Mouse (Mus musculus) embryonic facial prominence, embryonic 13.5 days (tissue): ENCODE results near the gene Ltbp3. TPM values are rescaled to one million over a fixed set of nuclear protein-coding genes. Genes with fewer than 3 reads are reported as not detected.
A peak's percentile ranks its signal among the peaks of the same experiment; 100 is the strongest.
"Not testable (repeated sequence)": the region's sequence is repeated elsewhere in the genome, so short reads cannot be mapped to it uniquely, and the experiment has no call there.

Experiments
- ATAC-seq: fragments of 200-750 bp; cut with Nextera tagmentation; 2 replicates; pipeline ENCODE4 v1.8.0; 2017; ENCODE audit warnings: low read depth; ENCODE audit not compliant: insufficient number of reproducible peaks, insufficient read depth, low FRiP score, low TSS enrichment
- H3K27ac ChIP-seq: fragments of 300-500 bp; sonication (generic); 2 replicates; pipeline ENCODE4 v1.5.1; 2015; ENCODE audit warnings: moderate library complexity, mild to moderate bottlenecking, inconsistent platforms
- H3K27me3 ChIP-seq: fragments of 300-500 bp; sonication (generic); 2 replicates; pipeline ENCODE4 v1.6.1; 2015; ENCODE audit warnings: mild to moderate bottlenecking, inconsistent platforms
- H3K36me3 ChIP-seq: fragments of 300-500 bp; sonication (generic); 2 replicates; pipeline ENCODE4 v1.6.1; 2015; ENCODE audit warnings: mild to moderate bottlenecking, inconsistent platforms
- H3K4me1 ChIP-seq: fragments of 300-500 bp; sonication (generic); 2 replicates; pipeline ENCODE4 v1.6.1; 2015; ENCODE audit warnings: inconsistent platforms
- H3K4me2 ChIP-seq: fragments of 300-500 bp; sonication (generic); 2 replicates; pipeline ENCODE4 v1.6.1; 2015; ENCODE audit warnings: moderate library complexity, mild to moderate bottlenecking, inconsistent platforms
- H3K4me3 ChIP-seq: fragments of 300-500 bp; sonication (generic); 2 replicates; pipeline ENCODE4 v1.5.1; 2015; ENCODE audit warnings: mild to moderate bottlenecking, inconsistent platforms
- H3K9ac ChIP-seq: fragments of 300-500 bp; sonication (generic); 2 replicates; pipeline ENCODE4 v1.6.1; 2015; ENCODE audit warnings: mild to moderate bottlenecking, inconsistent platforms
- H3K9me3 ChIP-seq: fragments of 300-500 bp; sonication (generic); 2 replicates; pipeline ENCODE4 v1.6.1; 2016; ENCODE audit warnings: inconsistent platforms
- WGBS: fragments of 180-500 bp; shearing (Covaris S2); methylation state at CpG from one replicate; pipeline ENCODE4 v1.1.7; 2015; ENCODE audit warnings: mixed read lengths; 5-methylcytosine and 5-hydroxymethylcytosine counted together
- polyA plus RNA-seq: library from polyadenylated mRNA; unstranded; fragments of >200 nt; fragmentation: Nextera tagmentation; extraction: Ambion mirVana; gene quantifications from 2 replicates; pipeline ENCODE4 v1.2.1, GENCODE M21; 2015

Ltbp3 gene
- polyA plus RNA-seq, 1 experiment from 2014 or later = 44.4 TPM

DNA sequence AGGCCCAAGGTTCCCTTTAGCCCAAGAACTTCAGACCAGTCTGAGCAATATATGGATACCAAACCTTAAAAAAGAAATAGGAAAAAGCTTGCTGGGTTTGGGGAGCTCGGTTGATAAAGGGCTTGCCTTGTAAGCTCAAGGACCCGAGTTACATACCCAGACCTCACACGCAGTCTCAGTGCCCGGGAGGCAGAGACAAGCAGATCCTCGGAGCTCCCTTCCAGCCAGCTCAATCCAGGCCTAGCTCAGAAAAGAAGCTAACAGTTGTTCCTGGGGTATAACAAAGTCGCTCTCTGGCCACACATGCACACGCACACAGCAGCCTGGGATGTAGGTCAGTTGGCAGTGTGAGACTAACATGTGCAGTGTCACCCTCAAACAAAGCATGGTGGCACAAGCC, 47.2 kb downstream of the Ltbp3 start:
- Histone ChIP-seq H3K36me3 (no peaks in the 10 kb centered on the region), H3K9ac (0 out of 2 replicates have a peak overlapping the region, but pooled peaks have one; percentile 36), H3K9me3 (no peaks in the 10 kb centered on the region), H3K27me3 (no peaks in the 10 kb centered on the region), H3K4me1 (peaks cover 11% of the 10 kb centered on the region), H3K4me2 (no peak overlapping the region), H3K27ac (peak overlapping the region; percentile 73; the same call in 1 of the 2 replicates), H3K4me3 (no peak overlapping the region)
- WGBS = 88% methylated on average over 7 of the region's 7 CpGs
- no peak for ATAC-seq

DNA sequence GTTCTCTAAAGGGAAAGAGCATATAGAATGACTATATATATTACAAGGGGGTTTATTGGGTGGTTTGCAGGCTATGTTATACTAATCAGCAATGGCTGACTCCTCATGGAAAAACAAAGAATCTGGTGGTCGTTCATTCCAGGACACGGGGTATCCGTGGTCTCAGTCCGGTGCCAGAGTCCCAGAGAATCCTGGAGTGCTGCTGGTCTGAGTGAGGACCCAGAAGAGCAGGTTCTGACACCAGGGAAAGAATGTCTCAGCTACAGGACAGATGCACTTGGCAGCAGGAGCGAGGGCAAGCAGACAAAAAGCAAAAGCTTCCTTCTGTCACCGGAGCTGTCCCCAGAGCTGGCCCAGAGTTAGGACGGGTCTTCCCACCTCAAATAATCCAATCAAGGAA, 47.9 kb downstream of the Ltbp3 start:
- no peak for ATAC-seq
- Histone ChIP-seq H3K27me3 (no peaks in the 10 kb centered on the region), H3K27ac (no peak overlapping the region)

DNA sequence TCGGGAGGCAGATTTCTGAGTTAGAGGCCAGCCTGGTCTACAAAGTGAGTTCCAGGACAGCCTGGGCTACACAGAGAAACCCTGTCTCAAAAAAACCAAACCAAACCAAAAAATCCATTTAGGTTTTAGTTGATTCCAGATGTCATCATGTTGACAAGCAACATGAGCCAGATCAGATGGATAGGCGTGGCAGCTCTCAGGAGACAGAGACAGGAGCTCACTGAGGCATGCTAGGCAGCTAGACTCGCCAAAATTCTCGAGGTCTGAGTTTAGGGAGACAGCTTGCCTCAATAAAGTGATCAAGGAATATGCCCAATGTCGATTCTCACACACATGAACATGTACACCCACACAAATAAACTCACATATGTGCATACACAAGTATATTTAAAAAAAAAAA, 48.4 kb downstream of the Ltbp3 start:
- no peak overlapping the region for H3K4me3 ChIP-seq
- H3K9ac ChIP-seq = no peak overlapping the region
- peaks cover 14% of the 10 kb centered on the region for H3K4me1 ChIP-seq
- ATAC-seq = no peak
- no peaks in the 10 kb centered on the region for H3K9me3 ChIP-seq
- no peak overlapping the region for H3K4me2 ChIP-seq
- H3K36me3 ChIP-seq = no peaks in the 10 kb centered on the region
- WGBS = 39% methylated on average over 5 of the region's 5 CpGs
- no peaks in the 10 kb centered on the region for H3K27me3 ChIP-seq
- no peak overlapping the region for H3K27ac ChIP-seq

More for the DNA sequence above, 47.9 kb downstream of the Ltbp3 start:
- Histone ChIP-seq H3K4me3 (no peak overlapping the region), H3K36me3 (no peaks in the 10 kb centered on the region), H3K4me1 (peaks cover 11% of the 10 kb centered on the region), H3K9me3 (no peaks in the 10 kb centered on the region), H3K4me2 (no peak overlapping the region), H3K9ac (no peak overlapping the region)
- 85% methylated on average over 7 of the region's 7 CpGs for WGBS

DNA sequence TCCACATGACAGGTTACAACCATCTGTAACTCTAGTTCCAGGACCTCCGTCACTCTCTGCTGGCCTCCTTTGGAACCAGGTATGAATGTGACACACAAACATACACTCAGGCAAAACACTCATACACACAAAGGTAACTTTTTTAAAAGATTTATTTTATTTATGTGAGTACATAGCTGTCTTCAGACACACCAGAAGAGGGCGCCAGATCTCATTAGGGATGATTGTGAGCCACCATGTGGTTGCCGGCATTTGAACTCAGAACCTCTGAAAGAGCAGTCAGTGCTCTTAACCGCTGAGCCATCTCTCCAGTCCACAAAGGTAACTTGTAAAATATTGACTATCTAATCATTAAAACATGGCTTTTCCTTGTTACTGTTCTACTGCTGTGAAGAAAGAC, 50.6 kb downstream of the Ltbp3 start:
- no peak overlapping the region for H3K4me3 ChIP-seq
- no peaks in the 10 kb centered on the region for H3K9me3 ChIP-seq
- peaks cover 18% of the 10 kb centered on the region for H3K36me3 ChIP-seq
- 75% methylated on average over 4 of the region's 4 CpGs for WGBS
- no peak overlapping the region for H3K27ac ChIP-seq
- no peak for ATAC-seq
- H3K27me3 ChIP-seq = no peaks in the 10 kb centered on the region
- H3K4me1 ChIP-seq = peaks cover 31% of the 10 kb centered on the region
- H3K9ac ChIP-seq = no peak overlapping the region
- no peak overlapping the region for H3K4me2 ChIP-seq

DNA sequence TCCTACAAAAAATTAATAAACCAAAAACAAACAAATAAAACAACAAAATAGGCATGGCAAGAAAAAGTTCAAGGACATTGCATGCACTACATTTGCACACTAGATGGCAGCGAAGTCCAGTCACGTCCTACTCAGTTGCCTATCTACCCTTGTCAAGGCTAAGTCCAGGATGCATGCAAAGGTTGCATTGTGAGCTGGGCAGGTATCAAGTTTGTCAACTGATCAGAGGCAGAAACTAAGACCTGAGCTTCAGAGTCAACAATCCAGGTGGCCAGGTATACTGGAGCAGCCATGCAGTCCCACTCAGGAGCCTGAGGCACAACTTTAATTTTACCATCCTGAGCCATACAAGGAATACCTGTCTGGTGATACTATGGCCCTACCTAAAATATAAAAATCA, 52.4 kb downstream of the Ltbp3 start:
- no peak overlapping the region for H3K9ac ChIP-seq
- peak; percentile 61; the same call in 1 of the 2 replicates for ATAC-seq
- no peak overlapping the region for H3K4me3 ChIP-seq
- no peaks in the 10 kb centered on the region for H3K9me3 ChIP-seq
- no peaks in the 10 kb centered on the region for H3K27me3 ChIP-seq
- no peak overlapping the region for H3K4me2 ChIP-seq
- no peak overlapping the region for H3K27ac ChIP-seq
- H3K4me1 ChIP-seq = peaks cover 37% of the 10 kb centered on the region
- H3K36me3 ChIP-seq = peaks cover 35% of the 10 kb centered on the region
- 6% methylated on average over 2 of the region's 2 CpGs for WGBS

DNA sequence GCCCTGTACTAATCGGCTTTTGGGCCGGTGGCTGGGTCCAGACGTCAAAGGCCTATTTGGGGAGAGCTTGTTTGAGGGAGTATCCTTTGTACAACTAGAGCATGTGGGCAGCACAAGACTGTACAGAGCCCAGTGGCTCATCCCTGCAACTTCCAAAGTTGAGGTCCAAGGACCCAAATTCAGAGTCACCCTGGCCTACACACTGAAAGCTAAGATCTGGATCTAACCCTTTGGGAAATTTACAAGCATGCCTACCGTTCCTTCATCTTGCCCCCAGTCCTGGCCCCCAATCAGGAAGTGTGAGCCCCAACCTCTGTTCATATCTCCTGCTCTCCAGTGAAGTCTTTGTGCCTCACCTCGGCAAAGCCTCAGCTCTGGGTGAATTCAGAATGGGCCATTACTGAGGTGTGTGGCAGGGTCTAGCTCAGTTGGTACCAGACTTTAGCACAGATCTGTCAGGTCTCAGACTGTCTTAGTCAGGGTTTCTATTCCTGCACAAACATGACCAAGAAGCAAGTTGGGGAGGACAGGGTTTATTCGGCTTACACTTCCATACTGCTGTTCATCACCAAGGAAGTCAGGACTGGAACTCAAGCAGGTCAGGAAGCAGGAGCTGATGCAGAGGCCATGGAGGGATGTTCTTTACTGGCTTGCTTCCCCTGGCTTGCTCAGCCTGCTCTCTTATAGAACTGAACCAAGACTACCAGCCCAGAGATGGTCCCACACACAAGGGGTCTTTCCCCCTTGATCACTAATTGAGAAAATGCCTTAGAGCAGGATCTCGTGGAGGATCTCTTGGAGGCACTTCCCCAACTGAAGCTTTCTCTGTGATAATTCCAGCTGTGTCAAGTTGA, 53.4 kb downstream of the Ltbp3 start:
- H3K4me2 ChIP-seq, H3K27me3 ChIP-seq, H3K9ac ChIP-seq, H3K9me3 ChIP-seq: not testable (repeated sequence)
- Histone ChIP-seq H3K36me3 (peaks cover 40% of the 10 kb centered on the region), H3K27ac (peak overlapping the region; percentile 78), H3K4me1 (peaks cover 37% of the 10 kb centered on the region), H3K4me3 (peak overlapping the region; percentile 91)
- 32% methylated on average over 7 of the region's 7 CpGs for WGBS
- ATAC-seq = peak; percentile 10; the same call in 1 of the 2 replicates

DNA sequence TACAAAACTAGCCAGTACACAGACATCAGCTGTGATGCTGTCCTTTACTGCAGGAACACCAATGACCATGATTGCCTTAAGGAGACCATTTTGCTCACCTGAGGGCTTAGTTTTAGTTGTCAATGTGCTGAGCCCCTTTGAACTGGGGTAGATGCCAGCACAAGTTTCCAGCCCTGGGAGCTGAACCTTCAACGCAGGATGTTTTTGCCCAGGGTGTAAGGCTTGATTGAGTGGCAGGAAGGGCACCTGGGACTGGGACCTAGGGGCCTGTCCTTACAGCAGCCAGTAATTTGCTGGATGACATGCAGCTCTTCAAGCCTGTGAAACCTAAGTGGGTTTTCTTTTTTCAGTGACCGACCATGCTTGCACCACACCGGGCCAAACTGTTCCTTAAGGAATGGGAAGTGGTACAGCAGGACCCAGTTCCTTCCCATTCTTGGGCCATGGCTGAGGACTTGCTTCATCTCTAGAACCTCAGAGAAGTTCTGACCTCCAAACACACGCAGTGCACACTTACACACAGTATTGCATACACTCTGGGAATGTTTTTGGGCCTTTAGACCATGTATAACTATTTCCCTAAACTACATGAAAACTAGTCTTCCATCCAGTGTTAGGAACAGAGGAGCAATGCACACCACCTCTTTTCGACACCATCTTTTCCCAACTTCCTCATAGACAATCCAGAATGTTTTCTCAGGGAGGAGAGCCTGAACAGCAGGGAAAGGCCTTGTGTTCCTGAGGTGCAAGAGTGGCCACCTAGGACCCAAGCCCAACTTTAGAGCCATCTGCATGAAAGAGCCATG, 54.3 kb downstream of the Ltbp3 start:
- peaks cover 40% of the 10 kb centered on the region for H3K36me3 ChIP-seq
- H3K4me2 ChIP-seq = peak overlapping the region; percentile 95; the same call in 1 of the 2 replicates
- H3K9ac ChIP-seq = peak overlapping the region; percentile 41; the same call in 1 of the 2 replicates
- H3K4me1 ChIP-seq = peaks cover 37% of the 10 kb centered on the region
- ATAC-seq = 0 out of 2 replicates have a peak, but pooled peaks have one; percentile 17
- H3K27me3 ChIP-seq = no peaks in the 10 kb centered on the region
- no peaks in the 10 kb centered on the region for H3K9me3 ChIP-seq
- H3K4me3 ChIP-seq = peak overlapping the region; percentile 91; the same call in 1 of the 2 replicates
- 37% methylated on average over 5 of the region's 5 CpGs for WGBS
- peak overlapping the region; percentile 78 for H3K27ac ChIP-seq

DNA sequence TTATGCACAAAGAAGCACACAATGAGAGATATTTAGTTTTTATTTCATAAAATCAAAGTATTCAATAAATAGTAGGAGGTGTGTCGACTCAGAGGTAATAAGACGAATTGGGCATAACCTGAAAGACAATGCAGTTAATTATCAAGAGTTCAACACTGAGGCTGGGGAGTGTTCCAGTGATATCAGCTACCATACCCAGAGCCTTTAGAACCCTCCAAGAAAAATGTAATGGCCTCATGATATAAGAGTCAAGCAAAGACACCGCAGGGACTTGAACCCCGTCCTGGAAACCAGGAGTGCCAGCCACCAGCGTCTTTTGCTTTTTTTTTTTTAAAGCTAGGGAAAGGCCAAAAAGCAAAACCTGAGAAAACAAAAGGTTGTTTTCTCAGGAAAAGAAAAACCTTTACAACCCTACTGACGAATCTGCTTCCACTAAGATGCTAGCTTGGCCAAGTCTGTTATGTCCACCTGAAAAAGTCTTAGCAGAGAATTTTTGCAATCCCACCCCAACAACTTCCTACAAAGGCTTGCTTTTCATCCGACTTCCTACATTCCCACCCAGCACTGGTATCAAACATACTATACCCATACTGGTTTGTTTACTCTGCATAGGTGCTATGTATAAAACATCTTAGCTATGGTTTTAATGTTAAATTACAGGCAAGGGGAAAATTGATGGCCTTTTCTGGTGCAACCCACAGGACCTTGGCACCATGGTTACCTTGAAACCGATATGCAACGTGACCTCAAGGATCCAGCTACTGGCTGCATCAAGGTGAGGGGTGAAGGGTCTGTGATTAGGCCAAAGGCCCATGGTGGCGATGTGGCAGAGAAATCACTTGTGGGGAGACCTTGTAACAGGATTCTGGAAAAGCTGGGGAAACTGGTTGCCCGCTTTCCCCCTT, 55.2 kb downstream of the Ltbp3 start:
- Histone ChIP-seq H3K27ac (peak overlapping the region; percentile 58), H3K36me3 (peaks cover 40% of the 10 kb centered on the region), H3K4me1 (peaks cover 37% of the 10 kb centered on the region), H3K4me2 (peak overlapping the region; percentile 95), H3K9me3 (no peaks in the 10 kb centered on the region), H3K4me3 (peak overlapping the region; percentile 91), H3K9ac (peak overlapping the region; percentile 80), H3K27me3 (no peaks in the 10 kb centered on the region)
- ATAC-seq = no peak
- WGBS = 66% methylated on average over 11 of the region's 11 CpGs

DNA sequence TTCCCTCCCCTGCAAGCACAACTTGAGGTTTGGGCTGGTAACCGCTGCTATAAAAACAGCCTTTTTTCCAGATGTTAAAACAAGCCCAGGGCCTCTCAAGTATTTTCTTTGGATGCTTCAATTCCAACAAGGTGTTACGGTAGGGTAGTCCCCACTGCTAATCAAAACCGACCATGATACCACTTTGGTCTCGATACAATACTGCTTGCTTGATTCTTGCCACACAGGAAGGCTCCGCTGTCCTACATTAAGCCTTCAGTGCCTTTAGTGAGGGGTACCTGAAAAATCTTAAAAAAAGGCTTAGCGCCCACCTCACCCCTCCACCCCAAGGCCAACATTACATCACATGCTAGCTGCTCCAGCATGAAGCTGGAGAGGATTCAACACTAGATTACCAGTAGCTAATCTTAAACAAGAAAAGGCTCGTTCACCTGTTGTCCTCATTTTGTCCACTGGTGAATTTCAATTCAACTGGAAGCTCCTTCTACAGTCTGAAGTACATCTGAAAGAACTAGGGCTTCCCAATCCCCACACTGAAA, 55.9 kb downstream of the Ltbp3 start:
- Histone ChIP-seq H3K4me2 (peak overlapping the region; percentile 95), H3K9me3 (no peaks in the 10 kb centered on the region), H3K4me1 (peaks cover 37% of the 10 kb centered on the region), H3K9ac (peak overlapping the region; percentile 80), H3K27me3 (no peaks in the 10 kb centered on the region), H3K4me3 (peak overlapping the region; percentile 91), H3K36me3 (peaks cover 40% of the 10 kb centered on the region), H3K27ac (peak overlapping the region; percentile 58)
- no peak for ATAC-seq
- WGBS = 50% methylated on average over 7 of the region's 7 CpGs

DNA sequence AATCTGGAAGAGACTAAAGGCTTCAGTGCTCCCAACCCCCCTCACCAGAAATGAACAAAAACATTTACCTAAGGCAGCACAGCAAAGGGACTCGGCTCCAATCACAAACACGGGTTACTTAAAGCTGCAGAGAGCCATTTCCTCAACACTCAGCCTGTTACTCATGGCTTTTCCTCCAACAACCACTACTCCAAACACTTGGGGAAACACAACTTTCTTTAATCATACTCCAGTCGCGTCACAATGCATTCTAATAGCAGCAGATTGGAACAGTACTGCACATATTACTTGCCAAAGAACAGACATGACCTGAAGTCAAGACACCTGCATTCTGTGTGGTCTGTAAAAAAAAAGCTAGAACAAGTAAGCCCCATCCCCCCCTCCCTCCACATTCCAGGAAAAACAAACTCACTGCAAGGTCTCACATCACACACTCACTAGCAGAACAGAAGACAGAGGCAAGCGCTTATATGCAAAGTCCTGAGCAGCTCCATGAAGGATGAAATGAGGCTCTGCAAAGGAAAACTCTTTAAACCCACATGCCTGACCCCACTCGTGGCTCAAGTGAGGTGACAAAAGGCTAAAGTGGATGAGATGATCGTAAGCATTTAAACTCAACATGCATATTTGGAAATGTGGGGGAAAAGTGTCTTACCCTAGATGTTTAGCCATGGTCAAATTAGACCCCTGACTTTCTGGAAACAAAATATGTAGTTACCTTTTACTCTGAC, 56.8 kb downstream of the Ltbp3 start:
- ATAC-seq = no peak
- no peaks in the 10 kb centered on the region for H3K9me3 ChIP-seq
- H3K36me3 ChIP-seq = peaks cover 40% of the 10 kb centered on the region
- H3K4me1 ChIP-seq = peaks cover 37% of the 10 kb centered on the region
- no peaks in the 10 kb centered on the region for H3K27me3 ChIP-seq
- peak overlapping the region; percentile 65 for H3K27ac ChIP-seq
- 14% methylated on average over 7 of the region's 7 CpGs for WGBS
- peak overlapping the region; percentile 91 for H3K4me3 ChIP-seq
- H3K9ac ChIP-seq = peak overlapping the region; percentile 80
- peak overlapping the region; percentile 95 for H3K4me2 ChIP-seq
